Mouse (Mus musculus): Measurements from ENCODE around the gene St3gal3.
A peak's percentile ranks its signal among the peaks of the same experiment; 100 is the strongest.

DNA sequence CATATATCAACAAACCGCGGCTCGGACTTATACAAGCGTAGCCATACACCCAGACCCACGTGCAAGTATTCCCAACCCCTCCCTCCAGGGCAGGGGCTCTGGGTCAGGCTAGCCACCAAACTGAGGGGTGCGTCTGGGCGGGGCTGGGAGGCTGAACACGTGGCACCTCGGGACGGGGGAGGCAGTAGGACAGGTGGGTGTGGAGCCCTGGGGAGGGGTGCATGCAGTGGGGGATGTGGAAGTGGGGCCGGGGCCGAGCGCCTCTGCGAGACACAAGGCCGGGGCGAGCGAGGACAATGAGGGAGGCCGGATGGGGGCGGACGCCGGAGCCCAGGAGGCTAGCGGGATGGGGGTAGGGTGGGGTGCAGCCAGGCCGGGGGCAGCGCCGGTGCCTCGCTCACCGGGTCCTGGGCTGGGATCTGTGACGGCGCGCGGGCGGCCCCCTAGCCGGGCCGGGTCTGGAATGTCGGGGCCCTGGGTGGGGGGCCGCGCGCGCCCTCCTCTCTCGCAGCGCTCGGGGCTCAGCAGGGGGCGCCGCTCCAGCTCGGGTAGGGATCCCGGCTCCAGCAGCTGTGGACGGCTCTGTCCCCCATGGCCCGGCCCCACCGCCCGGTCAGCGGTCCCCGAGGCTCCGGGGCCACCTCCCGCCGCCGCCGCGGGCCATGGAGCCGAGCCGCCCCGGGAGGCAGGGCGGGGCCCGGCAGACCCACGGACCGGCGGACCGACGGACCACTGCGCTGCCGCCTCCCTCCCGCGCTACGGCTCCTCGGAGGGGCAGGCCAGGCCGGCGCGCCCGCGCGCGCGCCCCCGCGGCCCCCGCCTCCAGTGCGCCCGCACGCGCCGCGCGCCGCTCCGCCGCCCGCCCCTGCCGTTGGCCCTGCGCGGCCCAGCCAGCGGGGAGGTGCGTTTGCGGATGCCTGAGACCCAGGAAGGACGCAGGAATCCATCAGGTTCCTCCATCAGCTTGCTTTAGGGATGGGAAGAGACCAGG lies 251.7 kb downstream of the St3gal3 start, which contains the start of gene B4galt2:
- TF ChIP-seq CHD2 (IDR thresholded peaks at IDR 0.05; ENCODE audit: low read length) (no peak), CTCF (IDR thresholded peaks at IDR 0.05 in 2 of 3, conservative IDR thresholded peaks at IDR 0.05 in 1 of 3; ENCODE audit: control insufficient read depth in 1 of 3, insufficient read depth in 1 of 3, low read depth in 2 of 3, low read length in 3 of 3, poor library complexity in 1 of 3, severe bottlenecking in 1 of 3) (peak in 1 of 3 experiments; percentile 35; a peak in 1 of 6 replicates), UBTF (IDR thresholded peaks at IDR 0.05; ENCODE audit: borderline replicate concordance, insufficient read depth, low read depth, low read length) (no peak), POLR2AphosphoS2 (IDR thresholded peaks at IDR 0.05; ENCODE audit: low read length) (no peak), POLR2A (IDR thresholded peaks at IDR 0.05; ENCODE audit: control insufficient read depth in 1 of 2, insufficient read depth in 1 of 2, low read depth in 1 of 2, low read length in 2 of 2, poor library complexity in 1 of 2) (no peak), KAT2A (conservative IDR thresholded peaks at IDR 0.05; ENCODE audit: low read depth, low read length) (no peak), GATA1 (IDR thresholded peaks at IDR 0.05; ENCODE audit: low read depth, low read length) (no peak), EP300 (IDR thresholded peaks at IDR 0.05; ENCODE audit: low read depth in 1 of 2, low read length in 2 of 2) (no peak)
